Comparison of ENCODE assay signal across 26 mouse cellular contexts in genomic region chr12:99702248-99702647, GRCm38 (mm10).
DNase-seq lines count a peak whose midpoint lies in the region; ATAC-seq lines count a peak whose summit lies in the region.
"Had no signal": no experiment of that assay in that cellular context is flagged by ENCODE, and none has a peak within 500 bp of the region (broad histone marks: within the 10 kb centered on the region; RNA-seq: fewer than 3 reads in every experiment).

No protein-coding gene starts in this region.

- no peaks in the 10 kb centered on the region for H3K27me3 ChIP-seq in heart, embryonic 14.5 days (ENCODE audit: control insufficient read depth, insufficient read depth, low read length)
- H3K27me3 ChIP-seq: forebrain, embryonic 15.5 days; kidney, embryonic 15.5 days; limb, embryonic 12.5 days; liver, embryonic 15.5 days; midbrain, embryonic 15.5 days; neural tube, embryonic 15.5 days had no signal

- no peak overlapping the region for H3K4me3 ChIP-seq in heart, embryonic 14.5 days (ENCODE audit: control insufficient read depth in 1 of 2, insufficient read depth in 1 of 2, low read depth in 1 of 2, low read length in 2 of 2)
- H3K4me3 ChIP-seq: embryonic facial prominence, embryonic 13.5 days; forebrain, embryonic 10.5 days; forebrain, embryonic 15.5 days; kidney, embryonic 15.5 days; layer of hippocampus, adult 2 months; left cerebral cortex, adult 2 months; limb, embryonic 12.5 days; liver, embryonic 15.5 days; midbrain, embryonic 15.5 days; neural tube, embryonic 15.5 days had no signal

- peak; percentile 21 for DNase-seq in cerebellum, adult 9-10 months
- no peak for DNase-seq in cerebellum, adult 11-12 months
- no peak for DNase-seq in heart, postnatal 10 days
- DNase-seq in cerebellum, postnatal 10 days = peak; percentile 54 to 61
- peak; percentile 84 for DNase-seq in skeletal muscle tissue, adult 2 months (ENCODE audit: low read depth, low spot score)
- no peak for DNase-seq in ovary, postnatal 14 days (ENCODE audit: low spot score)
- DNase-seq: adrenal gland, postnatal 36 days; kidney, adult 18-20 months; kidney, postnatal 25 days; lung, embryonic 14.5 days; lung, postnatal 14 days; right cerebral cortex, postnatal 25 days; spleen, adult 18-20 months; thymus, postnatal 14 days had no signal

- no peaks in the 10 kb centered on the region for H3K36me3 ChIP-seq in heart, embryonic 14.5 days (ENCODE audit: control insufficient read depth, insufficient read depth, low read length)
- H3K36me3 ChIP-seq: embryonic facial prominence, embryonic 13.5 days; forebrain, embryonic 10.5 days; forebrain, embryonic 15.5 days; kidney, embryonic 15.5 days; limb, embryonic 12.5 days; liver, embryonic 15.5 days; midbrain, embryonic 15.5 days; neural tube, embryonic 15.5 days had no signal

- intact Hi-C loops in heart, postnatal 10 days (cut with DNase I) = no loop called here

- H3K4me1 ChIP-seq in heart, embryonic 14.5 days (ENCODE audit: control insufficient read depth in 2 of 2, insufficient read depth in 2 of 2, low read length in 2 of 2) = peaks cover 5 to 8% of the 10 kb centered on the region in 2 experiments; a peak in 3 of 4 replicates
- H3K4me1 ChIP-seq: forebrain, embryonic 15.5 days; kidney, embryonic 15.5 days; liver, embryonic 15.5 days; midbrain, embryonic 15.5 days; neural tube, embryonic 15.5 days had no signal

- no peak overlapping the region for H3K9ac ChIP-seq in heart, embryonic 14.5 days (ENCODE audit: low read length)
- H3K9ac ChIP-seq: embryonic facial prominence, embryonic 13.5 days; forebrain, embryonic 15.5 days; kidney, embryonic 15.5 days; limb, embryonic 12.5 days; liver, embryonic 15.5 days; lung, embryonic 14.5 days; midbrain, embryonic 15.5 days; neural tube, embryonic 15.5 days had no signal

- ATAC-seq in heart, embryonic 14.5 days (ENCODE audit: insufficient number of reproducible peaks, insufficient read depth, low FRiP score, low read depth) = 0 out of 2 replicates have a peak, but pooled peaks have one; percentile 17
- ATAC-seq: forebrain, embryonic 15.5 days; hindbrain, embryonic 16.5 days; midbrain, embryonic 15.5 days had no signal

- H3K27ac ChIP-seq in heart, embryonic 14.5 days (replicated peaks in 1 of 2; ENCODE audit: control insufficient read depth in 1 of 2, insufficient read depth in 1 of 2, low read depth in 2 of 2, low read length in 2 of 2) = no peak overlapping the region
- H3K27ac ChIP-seq: embryonic facial prominence, embryonic 13.5 days; forebrain, embryonic 10.5 days; forebrain, embryonic 15.5 days; kidney, embryonic 15.5 days; layer of hippocampus, adult 2 months; left cerebral cortex, adult 2 months; limb, embryonic 12.5 days; liver, embryonic 15.5 days; midbrain, embryonic 15.5 days; neural tube, embryonic 15.5 days had no signal

- 36% methylated on average over 8 of the region's 8 CpGs for WGBS in heart, embryonic 14.5 days

- H3K9me3 ChIP-seq in heart, embryonic 14.5 days (ENCODE audit: control insufficient read depth, low read length) = no peaks in the 10 kb centered on the region
- H3K9me3 ChIP-seq: embryonic facial prominence, embryonic 13.5 days; forebrain, embryonic 10.5 days; forebrain, embryonic 15.5 days; kidney, embryonic 15.5 days; limb, embryonic 12.5 days; liver, embryonic 15.5 days; midbrain, embryonic 15.5 days; neural tube, embryonic 15.5 days had no signal

- H3K4me2 ChIP-seq in heart, embryonic 14.5 days (ENCODE audit: low read length) = no peak overlapping the region
- H3K4me2 ChIP-seq: embryonic facial prominence, embryonic 13.5 days; forebrain, embryonic 15.5 days; kidney, embryonic 15.5 days; limb, embryonic 12.5 days; liver, embryonic 15.5 days; lung, embryonic 14.5 days; midbrain, embryonic 15.5 days; neural tube, embryonic 15.5 days had no signal

Comparison
In these comparisons a context has a peak if more than half of its experiments do, and no peak if none do; other contexts are left out.
1. DNase-seq: peak in cerebellum, adult 9-10 months (single experiment), cerebellum, postnatal 10 days (2 of 2) and skeletal muscle tissue, adult 2 months (single experiment); none in cerebellum, adult 11-12 months (single experiment), heart, postnatal 10 days (0 of 2) and ovary, postnatal 14 days (single experiment).